Mouse (Mus musculus): ENCODE measurements at regions not wholly inside any gene's neighbourhood (a gene's known extent, or its start where the extent isn't known, plus 50 kb on each side); places are given as distances from the start of the nearest gene placed in this dataset.
A peak's percentile ranks its signal among the peaks of the same experiment; 100 is the strongest.
"Not testable (repeated sequence)": the region's sequence is repeated elsewhere in the genome, so short reads cannot be mapped to it uniquely, and the experiment has no call there.

DNA sequence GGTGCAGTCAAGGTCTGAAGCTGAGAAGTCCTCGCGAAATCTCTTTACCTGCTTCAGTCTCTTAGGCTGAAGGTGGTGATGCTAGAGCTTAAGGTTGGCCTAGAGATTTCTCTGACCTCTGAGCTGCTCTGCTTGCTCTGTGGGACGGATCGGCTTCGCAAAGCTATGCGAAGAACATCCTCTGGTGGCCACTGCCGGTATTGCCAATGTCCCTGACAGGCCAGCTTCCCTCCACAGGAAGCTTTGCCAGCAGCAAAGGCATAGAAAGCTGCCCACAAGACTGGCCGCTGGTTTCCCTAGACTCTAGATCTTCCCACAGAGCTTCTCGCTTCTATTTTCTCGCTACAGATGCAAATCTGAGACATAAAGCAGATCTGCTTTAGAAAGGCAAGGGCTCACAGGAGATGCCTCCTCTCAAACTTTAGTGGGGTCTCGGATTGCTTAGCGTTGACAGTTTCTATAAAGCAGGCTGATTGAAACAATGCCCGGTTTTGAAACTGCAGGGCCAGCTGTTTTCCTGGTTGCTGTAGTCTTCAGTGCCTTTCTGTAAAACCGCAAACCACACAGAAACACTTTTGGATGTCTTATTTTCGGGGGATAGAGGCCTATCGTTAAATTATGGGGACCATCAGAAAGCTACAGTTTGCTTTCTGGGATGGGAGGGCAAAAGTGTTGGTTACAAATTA is 153.7 kb downstream of the Car8 start:
- H3K9me3 ChIP-seq: no peaks in the 10 kb centered on the region
- peak overlapping the region; percentile 29; the same call in 1 of the 2 replicates for H3K27ac ChIP-seq
- 26% methylated on average over 16 of the region's 16 CpGs for WGBS
- peak overlapping the region; percentile 37 for H3K4me2 ChIP-seq
- H3K36me3 ChIP-seq: no peaks in the 10 kb centered on the region
- H3K27me3 ChIP-seq: no peaks in the 10 kb centered on the region
- no peak overlapping the region for H3K4me3 ChIP-seq (replicated peaks)
- no peak overlapping the region for H3K9ac ChIP-seq (replicated peaks)
- peak; percentile 26 for ATAC-seq (ENCODE audit: insufficient number of reproducible peaks, insufficient read depth, low FRiP score, low TSS enrichment, low read depth)
- peaks cover 8% of the 10 kb centered on the region for H3K4me1 ChIP-seq (replicated peaks)

DNA sequence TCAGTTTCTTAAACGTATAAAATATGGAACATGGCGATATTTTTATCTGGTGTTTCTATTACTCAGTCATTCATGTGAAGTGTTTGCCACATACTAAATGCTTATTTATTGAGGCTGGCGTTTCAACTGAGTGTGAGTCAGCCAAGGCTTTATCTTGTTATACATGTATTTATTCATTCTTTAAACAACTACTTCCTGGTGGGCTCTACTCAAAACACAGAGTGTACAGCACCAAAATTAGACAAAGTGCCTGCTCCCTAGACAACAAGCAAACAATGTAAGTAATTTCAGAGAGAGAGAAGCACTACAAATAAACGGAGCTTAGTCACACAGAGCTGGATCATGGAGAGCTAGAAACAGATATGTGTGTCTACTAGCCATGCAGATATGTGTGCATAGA is 159.5 kb downstream of the Car8 start:
- no peaks in the 10 kb centered on the region for H3K4me1 ChIP-seq (replicated peaks)
- no peak overlapping the region for H3K4me3 ChIP-seq (replicated peaks)
- 80% methylated on average over 4 of the region's 4 CpGs for WGBS
- no peak overlapping the region for H3K9ac ChIP-seq (replicated peaks)
- no peaks in the 10 kb centered on the region for H3K36me3 ChIP-seq
- H3K4me2 ChIP-seq: no peak overlapping the region
- no peaks in the 10 kb centered on the region for H3K9me3 ChIP-seq
- no peak for ATAC-seq (ENCODE audit: insufficient number of reproducible peaks, insufficient read depth, low FRiP score, low TSS enrichment, low read depth)
- H3K27me3 ChIP-seq: no peaks in the 10 kb centered on the region
- H3K27ac ChIP-seq: no peak overlapping the region

DNA sequence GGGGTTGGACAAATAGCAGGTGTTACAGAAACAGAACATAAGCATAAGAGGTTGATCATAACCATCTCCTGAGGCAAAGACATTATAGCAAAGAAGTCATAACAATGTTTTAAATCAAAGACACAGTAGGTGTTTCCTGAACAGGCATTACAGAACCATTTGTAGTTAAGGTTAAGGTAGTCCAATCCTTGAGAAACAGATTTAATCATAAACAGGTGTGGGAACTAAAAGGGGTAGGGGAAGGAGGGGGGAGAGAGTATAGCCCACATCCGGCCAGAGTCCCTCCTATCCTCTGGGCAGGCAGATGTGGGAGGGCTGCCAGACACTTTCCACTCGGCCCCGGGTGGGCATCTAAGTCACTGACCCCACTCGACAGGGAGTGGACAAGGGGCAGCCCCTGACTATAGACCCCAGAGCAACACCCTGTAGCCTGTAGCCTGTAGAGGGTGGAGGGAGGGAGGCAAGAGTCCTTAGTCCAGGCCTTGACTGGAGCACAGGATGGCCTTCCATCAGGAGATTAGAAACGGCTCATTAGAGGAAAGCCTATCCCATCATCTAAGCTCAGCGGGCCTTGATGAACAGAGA is 165.8 kb downstream of the Car8 start:
- no peak overlapping the region for H3K4me3 ChIP-seq (replicated peaks)
- H3K4me2 ChIP-seq: no peak overlapping the region
- no peak overlapping the region for H3K27ac ChIP-seq
- 23% methylated on average over 6 of the region's 6 CpGs for WGBS
- H3K9ac ChIP-seq (replicated peaks): no peak overlapping the region
- no peaks in the 10 kb centered on the region for H3K9me3 ChIP-seq
- H3K4me1 ChIP-seq (replicated peaks): 0 out of 2 replicates have a peak, but pooled peaks cover 4% of the 10 kb centered on the region
- ATAC-seq (ENCODE audit: insufficient number of reproducible peaks, insufficient read depth, low FRiP score, low TSS enrichment, low read depth): peak; percentile 93
- no peaks in the 10 kb centered on the region for H3K27me3 ChIP-seq
- H3K36me3 ChIP-seq: no peaks in the 10 kb centered on the region

DNA sequence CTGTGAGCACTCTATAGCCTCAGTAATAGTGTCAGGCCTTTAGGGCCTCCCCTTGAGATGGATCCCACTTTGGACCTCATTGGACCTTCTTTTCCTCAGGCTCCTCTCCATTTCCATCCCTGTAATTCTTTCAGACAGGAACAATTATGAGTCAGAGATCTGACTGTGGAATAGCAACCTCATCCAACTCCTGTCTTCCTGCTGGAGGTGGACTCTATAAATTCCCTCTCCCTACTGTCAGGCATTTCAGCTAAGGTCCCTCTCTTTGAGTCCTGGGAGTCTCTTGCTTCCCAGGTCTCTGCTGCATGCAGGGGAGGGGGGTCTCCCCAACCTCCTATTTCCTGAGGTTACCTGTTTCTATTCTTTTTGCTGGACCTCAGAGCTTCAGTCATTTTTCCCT is 168.1 kb downstream of the Car8 start:
- H3K27ac ChIP-seq; H3K4me1 ChIP-seq (replicated peaks); H3K27me3 ChIP-seq; ATAC-seq (ENCODE audit: insufficient number of reproducible peaks, insufficient read depth, low FRiP score, low TSS enrichment, low read depth); H3K36me3 ChIP-seq; H3K9me3 ChIP-seq; H3K4me2 ChIP-seq; H3K4me3 ChIP-seq (replicated peaks); H3K9ac ChIP-seq (replicated peaks): not testable (repeated sequence)

DNA sequence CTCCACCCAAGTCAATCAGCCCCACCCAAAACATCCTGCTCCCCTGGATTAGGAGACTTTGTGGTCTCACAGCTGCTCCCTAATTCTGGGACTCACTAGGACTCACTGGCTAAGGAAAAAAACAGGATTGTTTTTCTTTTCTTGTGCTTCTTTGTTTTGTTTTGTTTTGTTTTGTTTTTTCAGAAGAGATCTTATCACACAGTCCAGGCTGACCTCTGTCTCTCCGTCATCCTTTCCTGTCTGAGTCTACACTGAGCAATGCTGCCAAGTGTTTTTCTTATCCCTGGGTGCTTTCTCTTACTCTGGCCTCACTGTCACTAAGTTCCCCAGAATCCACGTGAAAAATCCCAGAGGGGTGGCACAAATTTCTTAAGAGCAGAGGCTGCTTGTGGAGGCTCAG is 170.8 kb downstream of the Car8 start:
- H3K9ac ChIP-seq (replicated peaks): no peak overlapping the region
- H3K9me3 ChIP-seq: no peaks in the 10 kb centered on the region
- WGBS: 56% methylated on average over 2 of the region's 2 CpGs
- H3K27me3 ChIP-seq: no peaks in the 10 kb centered on the region
- H3K4me3 ChIP-seq (replicated peaks): no peak overlapping the region
- ATAC-seq (ENCODE audit: insufficient number of reproducible peaks, insufficient read depth, low FRiP score, low TSS enrichment, low read depth): no peak
- H3K27ac ChIP-seq: no peak overlapping the region
- H3K36me3 ChIP-seq: no peaks in the 10 kb centered on the region
- H3K4me1 ChIP-seq (replicated peaks): 0 out of 2 replicates have a peak, but pooled peaks cover under 1% of the 10 kb centered on the region
- no peak overlapping the region for H3K4me2 ChIP-seq

DNA sequence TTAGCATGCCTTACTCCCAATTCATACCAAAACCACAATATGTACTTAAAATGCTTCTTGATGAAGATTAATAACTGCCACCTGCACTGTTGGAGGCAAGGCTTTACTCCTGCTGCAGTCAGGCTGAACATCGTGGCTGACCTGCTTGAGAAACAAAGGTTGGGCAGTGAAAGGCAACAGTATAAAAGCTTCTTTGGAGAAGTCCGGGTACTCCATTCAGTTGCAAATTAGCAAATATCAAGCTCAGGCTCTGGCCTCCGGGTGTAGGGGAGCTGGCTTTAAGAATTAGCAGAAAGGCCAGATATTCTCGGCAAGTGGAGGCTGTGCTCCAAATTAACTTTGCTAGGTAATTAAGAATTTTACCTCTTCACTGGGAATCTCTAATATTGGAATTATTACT is 197.1 kb downstream of the Car8 start:
- no peak for ATAC-seq (ENCODE audit: insufficient number of reproducible peaks, insufficient read depth, low FRiP score, low TSS enrichment, low read depth)
- Histone ChIP-seq H3K27ac (no peak overlapping the region), H3K9me3 (peaks cover 10% of the 10 kb centered on the region; the same call in 1 of the 2 replicates), H3K4me3 (replicated peaks) (no peak overlapping the region), H3K36me3 (no peaks in the 10 kb centered on the region), H3K4me2 (no peak overlapping the region), H3K27me3 (no peaks in the 10 kb centered on the region), H3K4me1 (replicated peaks) (no peaks in the 10 kb centered on the region), H3K9ac (replicated peaks) (no peak overlapping the region)
- 80% methylated on average over 4 of the region's 4 CpGs for WGBS

DNA sequence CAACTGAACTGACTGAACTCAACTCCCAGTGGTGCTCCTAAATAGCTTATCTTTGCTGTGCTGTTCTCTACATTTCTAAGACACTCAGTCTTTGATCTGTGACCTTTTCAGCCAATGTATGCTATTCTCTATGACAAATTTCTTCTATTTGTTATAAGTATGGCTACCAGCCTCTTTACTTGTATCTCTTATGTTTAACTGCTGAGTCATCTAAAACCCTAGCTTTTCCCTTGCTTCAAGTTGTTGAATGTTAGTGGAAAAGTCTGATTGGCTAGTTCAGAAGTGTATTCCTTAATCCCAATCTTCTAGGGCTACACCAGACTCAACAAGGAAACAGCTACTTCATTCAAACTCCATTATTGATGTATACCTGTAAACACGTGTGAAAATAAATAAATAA is 201.0 kb downstream of the Car8 start:
- 84% methylated on average over 1 of the region's 1 CpGs for WGBS

DNA sequence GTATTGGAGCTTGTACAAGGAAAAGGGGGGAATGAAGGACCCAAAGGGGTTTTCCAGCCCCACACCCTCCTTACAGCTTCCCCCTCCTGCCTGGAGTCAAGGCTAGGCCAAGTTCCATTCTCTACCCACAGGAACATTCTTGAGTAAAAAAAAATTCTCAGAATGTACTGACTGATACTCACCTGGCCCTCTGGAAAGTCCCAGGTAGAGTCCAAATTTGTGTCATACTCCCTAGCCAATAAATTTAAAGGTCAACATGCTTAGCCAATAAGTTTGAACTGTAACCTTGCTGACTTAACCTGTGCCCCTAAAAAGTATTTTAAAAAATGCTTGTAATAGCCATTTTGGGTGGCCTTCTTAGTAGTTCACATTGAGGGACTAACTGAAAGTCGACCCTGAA is 205.4 kb downstream of the Car8 start:
- not testable (repeated sequence) for H3K4me3 ChIP-seq (replicated peaks); ATAC-seq (ENCODE audit: insufficient number of reproducible peaks, insufficient read depth, low FRiP score, low TSS enrichment, low read depth)
- 80% methylated on average over 1 of the region's 1 CpGs for WGBS

More for the DNA sequence above, 201.0 kb downstream of the Car8 start:
- H3K4me1 ChIP-seq (replicated peaks): no peaks in the 10 kb centered on the region
- H3K27ac ChIP-seq: no peak overlapping the region
- H3K27me3 ChIP-seq: no peaks in the 10 kb centered on the region
- H3K36me3 ChIP-seq: no peaks in the 10 kb centered on the region
- no peak overlapping the region for H3K4me2 ChIP-seq
- ATAC-seq (ENCODE audit: insufficient number of reproducible peaks, insufficient read depth, low FRiP score, low TSS enrichment, low read depth): no peak
- H3K4me3 ChIP-seq (replicated peaks): no peak overlapping the region
- H3K9ac ChIP-seq (replicated peaks): no peak overlapping the region
- H3K9me3 ChIP-seq: 0 out of 2 replicates have a peak, but pooled peaks cover 7% of the 10 kb centered on the region

DNA sequence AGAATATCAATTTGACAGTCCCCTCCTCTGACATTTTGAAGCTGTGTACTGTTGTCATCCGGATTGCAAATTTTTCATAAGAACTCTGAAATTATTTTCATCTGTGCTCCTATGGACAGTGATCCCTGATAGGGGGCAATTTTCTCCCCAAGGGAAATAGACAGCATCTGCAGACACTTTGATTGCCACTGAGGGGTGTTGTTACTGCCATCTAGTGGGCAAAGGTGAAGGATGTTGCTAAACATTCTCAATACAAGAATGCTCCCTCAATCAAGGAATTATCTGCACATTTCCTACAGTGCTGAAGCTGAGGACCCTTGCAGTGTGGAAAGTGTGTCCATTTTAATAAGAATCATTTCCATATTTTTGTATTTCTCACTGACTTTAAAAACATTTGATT is 233.7 kb downstream of the Car8 start:
- no peaks in the 10 kb centered on the region for H3K36me3 ChIP-seq
- peaks cover 3% of the 10 kb centered on the region; the same call in 1 of the 2 replicates for H3K9me3 ChIP-seq
- H3K4me2 ChIP-seq: no peak overlapping the region
- no peak overlapping the region for H3K4me3 ChIP-seq (replicated peaks)
- H3K4me1 ChIP-seq (replicated peaks): no peaks in the 10 kb centered on the region
- WGBS: 11% methylated on average over 1 of the region's 1 CpGs
- ATAC-seq (ENCODE audit: insufficient number of reproducible peaks, insufficient read depth, low FRiP score, low TSS enrichment, low read depth): no peak
- no peak overlapping the region for H3K9ac ChIP-seq (replicated peaks)
- no peak overlapping the region for H3K27ac ChIP-seq
- H3K27me3 ChIP-seq: no peaks in the 10 kb centered on the region

More for the DNA sequence above, 205.4 kb downstream of the Car8 start:
- H3K4me2 ChIP-seq; H3K9me3 ChIP-seq; H3K36me3 ChIP-seq; H3K4me1 ChIP-seq (replicated peaks); H3K9ac ChIP-seq (replicated peaks); H3K27me3 ChIP-seq; H3K27ac ChIP-seq: not testable (repeated sequence)

DNA sequence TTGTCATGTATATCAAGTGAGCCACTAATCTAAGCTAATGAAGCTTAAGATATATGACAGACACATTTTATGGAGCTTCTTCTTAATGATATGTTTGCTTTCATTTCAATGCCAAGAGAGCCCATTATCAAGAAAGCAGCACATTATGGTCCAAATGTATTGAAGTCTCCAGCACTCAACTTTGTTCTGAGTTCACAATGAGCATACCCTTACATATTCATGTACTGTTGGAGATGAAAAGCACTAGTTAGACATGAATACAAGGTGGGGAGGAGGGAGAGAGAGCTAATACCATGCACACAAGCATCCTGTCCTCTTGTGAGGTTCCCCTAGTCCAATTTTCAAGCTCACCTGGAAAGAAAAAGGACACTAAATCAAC is 241.3 kb downstream of the Car8 start:
- ATAC-seq (ENCODE audit: insufficient number of reproducible peaks, insufficient read depth, low FRiP score, low TSS enrichment, low read depth): no peak

DNA sequence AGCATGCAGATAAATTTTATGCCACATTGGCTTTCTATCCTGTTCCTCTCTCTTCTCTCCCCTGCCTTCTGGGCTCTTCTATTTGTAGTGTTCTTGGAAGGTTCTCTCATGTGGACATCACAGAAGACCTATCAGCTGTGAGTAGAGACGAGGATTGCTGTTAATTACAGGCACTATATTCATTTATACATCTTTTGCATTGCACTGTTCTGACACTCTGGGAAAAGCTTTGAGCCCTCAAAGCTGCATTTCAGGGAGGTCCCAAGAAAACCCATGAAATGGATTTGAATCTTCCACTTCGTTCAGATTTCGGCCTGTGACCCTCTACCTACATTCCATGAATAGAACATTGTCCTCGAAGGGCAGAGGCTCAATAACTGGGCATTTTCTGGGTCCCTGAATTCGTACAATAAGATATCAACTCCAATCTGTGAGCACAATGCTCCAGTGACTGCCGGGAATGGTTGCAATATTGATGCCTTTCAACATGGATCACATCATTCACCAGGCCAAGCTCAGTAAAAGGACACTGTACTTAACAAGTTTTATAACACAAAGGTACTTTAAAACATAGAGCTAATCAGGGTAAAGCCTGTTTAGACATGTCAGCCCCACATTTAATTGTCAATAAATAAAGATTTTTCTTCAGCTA is 241.8 kb downstream of the Car8 start:
- ATAC-seq (ENCODE audit: insufficient number of reproducible peaks, insufficient read depth, low FRiP score, low TSS enrichment, low read depth): no peak
- 79% methylated on average over 6 of the region's 6 CpGs for WGBS
- no peaks in the 10 kb centered on the region for H3K4me1 ChIP-seq (replicated peaks)

More for the DNA sequence above, 241.3 kb downstream of the Car8 start:
- H3K27me3 ChIP-seq: no peaks in the 10 kb centered on the region
- no peak overlapping the region for H3K9ac ChIP-seq (replicated peaks)
- H3K4me1 ChIP-seq (replicated peaks): no peaks in the 10 kb centered on the region
- no peaks in the 10 kb centered on the region for H3K9me3 ChIP-seq
- no peak overlapping the region for H3K4me2 ChIP-seq
- no peaks in the 10 kb centered on the region for H3K36me3 ChIP-seq
- no peak overlapping the region for H3K27ac ChIP-seq
- H3K4me3 ChIP-seq (replicated peaks): no peak overlapping the region

More for the DNA sequence above, 241.8 kb downstream of the Car8 start:
- H3K9ac ChIP-seq (replicated peaks): no peak overlapping the region
- no peak overlapping the region for H3K4me3 ChIP-seq (replicated peaks)
- no peak overlapping the region for H3K27ac ChIP-seq
- H3K9me3 ChIP-seq: no peaks in the 10 kb centered on the region
- no peak overlapping the region for H3K4me2 ChIP-seq
- H3K27me3 ChIP-seq: no peaks in the 10 kb centered on the region
- H3K36me3 ChIP-seq: no peaks in the 10 kb centered on the region

Measured in limb, embryonic 12.5 days (tissue).